In genomic region chr2:163996275-163996674, GRCm38 (mm10) we compare ENCODE assay signal across 8 mouse cellular contexts. TPM values are rescaled to one million over a fixed set of nuclear protein-coding genes. Genes with fewer than 3 reads are reported as not detected.
DNase-seq lines count a peak whose midpoint lies in the region; ATAC-seq and TF ChIP-seq lines count a peak whose summit lies in the region.

No protein-coding gene starts in this region.

- peak overlapping the region; percentile 97 for H3K9ac ChIP-seq in hindbrain, embryonic 13.5 days
- peak overlapping the region; percentile 89 for H3K9ac ChIP-seq in midbrain, embryonic 13.5 days (replicated peaks)

- DNase-seq in kidney, adult 2 months: no peak
- DNase-seq in kidney, adult 11 months: no peak
- no peak for DNase-seq in left cerebral cortex, adult 11 months (ENCODE audit: low spot score)
- DNase-seq in layer of hippocampus, postnatal 25 days (ENCODE audit: extremely low spot score in 1 of 2, low spot score in 1 of 2): no peak
- no peak for DNase-seq in left cerebral cortex, postnatal 4 days

- TF ChIP-seq POLR2A in kidney, adult 2 months (IDR thresholded peaks at IDR 0.05; ENCODE audit: low read depth, low read length): no peak
- no peak for TF ChIP-seq POLR2A in bone marrow macrophage, adult 2 months (IDR thresholded peaks at IDR 0.05; ENCODE audit: borderline replicate concordance, low read depth, low read length)

- no peak for ATAC-seq in hindbrain, embryonic 13.5 days (ENCODE audit: low FRiP score)
- ATAC-seq in midbrain, embryonic 13.5 days: no peak

- H3K9me3 ChIP-seq in hindbrain, embryonic 13.5 days: no peaks in the 10 kb centered on the region
- no peaks in the 10 kb centered on the region for H3K9me3 ChIP-seq in midbrain, embryonic 13.5 days

- WGBS in kidney, adult 2 months: 45% methylated on average over 6 of the region's 6 CpGs
- WGBS in hindbrain, embryonic 13.5 days: 78% methylated on average over 6 of the region's 6 CpGs
- WGBS in midbrain, embryonic 13.5 days: 86% methylated on average over 6 of the region's 6 CpGs

- H3K4me3 ChIP-seq in kidney, adult 2 months (ENCODE audit: insufficient read depth, low read depth, low read length): peak overlapping the region; percentile 34
- H3K4me3 ChIP-seq in bone marrow macrophage, adult 2 months (ENCODE audit: insufficient read depth, low read length): peak overlapping the region; percentile 92
- peak overlapping the region; percentile 99 for H3K4me3 ChIP-seq in hindbrain, embryonic 13.5 days
- H3K4me3 ChIP-seq in midbrain, embryonic 13.5 days (replicated peaks): peak overlapping the region; percentile 83

- H3K27me3 ChIP-seq in kidney, adult 2 months (replicated peaks; ENCODE audit: control insufficient read depth, insufficient read depth, low read length): no peaks in the 10 kb centered on the region
- H3K27me3 ChIP-seq in hindbrain, embryonic 13.5 days: no peaks in the 10 kb centered on the region
- H3K27me3 ChIP-seq in midbrain, embryonic 13.5 days: no peaks in the 10 kb centered on the region

- TF ChIP-seq CTCF in kidney, adult 2 months (conservative IDR thresholded peaks at IDR 0.05; ENCODE audit: insufficient read depth, insufficient read length, low read depth, low read length): no peak
- TF ChIP-seq CTCF in bone marrow macrophage, adult 2 months (IDR thresholded peaks at IDR 0.05; ENCODE audit: low read depth, low read length): no peak

- H3K36me3 ChIP-seq in kidney, adult 2 months (ENCODE audit: control insufficient read depth, insufficient read depth, low read length): no peaks in the 10 kb centered on the region
- peaks cover 6% of the 10 kb centered on the region; the same call in 1 of the 2 replicates for H3K36me3 ChIP-seq in hindbrain, embryonic 13.5 days
- peaks cover 7% of the 10 kb centered on the region for H3K36me3 ChIP-seq in midbrain, embryonic 13.5 days

- peaks cover 11% of the 10 kb centered on the region for H3K4me1 ChIP-seq in kidney, adult 2 months (ENCODE audit: control insufficient read depth, insufficient read depth, low read length)
- peaks cover 17% of the 10 kb centered on the region for H3K4me1 ChIP-seq in bone marrow macrophage, adult 2 months (ENCODE audit: control insufficient read depth, insufficient read depth, low read length)
- peaks cover 48% of the 10 kb centered on the region for H3K4me1 ChIP-seq in hindbrain, embryonic 13.5 days (replicated peaks)
- H3K4me1 ChIP-seq in midbrain, embryonic 13.5 days (replicated peaks): peaks cover 41% of the 10 kb centered on the region

- peak overlapping the region; percentile 80 for H3K4me2 ChIP-seq in hindbrain, embryonic 13.5 days
- H3K4me2 ChIP-seq in midbrain, embryonic 13.5 days (replicated peaks): peak overlapping the region; percentile 74

- no peak overlapping the region for H3K27ac ChIP-seq in kidney, adult 2 months (ENCODE audit: insufficient read depth, low read depth, low read length)
- peak overlapping the region; percentile 88; the same call in 1 of the 2 replicates for H3K27ac ChIP-seq in bone marrow macrophage, adult 2 months (ENCODE audit: insufficient read depth, low read depth, low read length)
- 0 out of 2 replicates have a peak overlapping the region, but pooled peaks have one; percentile 95 for H3K27ac ChIP-seq in hindbrain, embryonic 13.5 days
- H3K27ac ChIP-seq in midbrain, embryonic 13.5 days: no peak overlapping the region

- intact Hi-C loops in left cerebral cortex, postnatal 4 days (cut with DNase I): no loop called here

RNA-seq across cellular contexts. Expression of gene Ywhab, which starts 1.5 kb away (rescaled TPM):
- polyA plus RNA-seq in kidney, adult 2 months (2012; rRNA removed): 46.7 and 63.9 TPM in 2 replicates
- 157 and 160 TPM in 2 replicates for polyA plus RNA-seq in bone marrow macrophage, adult 2 months (2012; ENCODE audit: insufficient read depth, insufficient read length, missing spikeins)
- 434 and 443 TPM in 2 replicates for polyA plus RNA-seq in hindbrain, embryonic 13.5 days (2015; fragmentation: Nextera tagmentation; extraction: Ambion mirVana)
- 401 and 431 TPM in 2 replicates for polyA plus RNA-seq in midbrain, embryonic 13.5 days (2015; fragmentation: Nextera tagmentation; extraction: Ambion mirVana)
- total RNA-seq in layer of hippocampus, postnatal 25 days (2021): 100 to 1,000 TPM; 506 to 588 TPM
- total RNA-seq in left cerebral cortex, postnatal 4 days (2021): 100 to 1,000 TPM; 454 to 464 TPM

RNA-seq across cellular contexts. Expression of gene Pabpc1l, which starts 29.0 kb away (rescaled TPM):
- 3.2 and 3.7 TPM in 2 replicates for polyA plus RNA-seq in kidney, adult 2 months (2012; rRNA removed)
- polyA plus RNA-seq in bone marrow macrophage, adult 2 months (2012; ENCODE audit: insufficient read depth, insufficient read length, missing spikeins): 2.5 and 3.2 TPM in 2 replicates
- polyA plus RNA-seq in hindbrain, embryonic 13.5 days (2015; fragmentation: Nextera tagmentation; extraction: Ambion mirVana): 0.44 and 2.2 TPM in 2 replicates
- polyA plus RNA-seq in midbrain, embryonic 13.5 days (2015; fragmentation: Nextera tagmentation; extraction: Ambion mirVana): 1.1 and 1.8 TPM in 2 replicates
- total RNA-seq in layer of hippocampus, postnatal 25 days (2021): 1 to 10 TPM in 1 of 2 experiments, under 1 TPM in 1; 0.32 to 1.3 TPM
- 1 to 10 TPM; 2.4 to 3.1 TPM for total RNA-seq in left cerebral cortex, postnatal 4 days (2021)

Comparison
In these comparisons a context has a peak if more than half of its experiments do, and no peak if none do; other contexts are left out.
1. H3K27ac ChIP-seq: peak in bone marrow macrophage, adult 2 months (single experiment) and hindbrain, embryonic 13.5 days (single experiment); none in kidney, adult 2 months (single experiment) and midbrain, embryonic 13.5 days (single experiment).
2. H3K4me3 ChIP-seq: peak in every context shown above with its lines; median percentile 99 in hindbrain, embryonic 13.5 days; 92 in bone marrow macrophage, adult 2 months; 83 in midbrain, embryonic 13.5 days; 34 in kidney, adult 2 months.